Comparison of ENCODE assay signal across 9 mouse cellular contexts in genomic region chr4:116644326-116644725, GRCm38 (mm10). TPM values are rescaled to one million over a fixed set of nuclear protein-coding genes. Genes with fewer than 3 reads are reported as not detected.
DNase-seq lines count a peak whose midpoint lies in the region; ATAC-seq and TF ChIP-seq lines count a peak whose summit lies in the region.
"Had no signal": no experiment of that assay in that cellular context is flagged by ENCODE, and none has a peak within 500 bp of the region (broad histone marks: within the 10 kb centered on the region; RNA-seq: fewer than 3 reads in every experiment).

No protein-coding gene starts in this region.

- H3K27ac ChIP-seq in limb, embryonic 14.5 days (replicated peaks; ENCODE audit: low read depth, low read length): no peak overlapping the region
- no peak overlapping the region for H3K27ac ChIP-seq in small intestine, adult 2 months (ENCODE audit: insufficient read depth, low read depth, low read length)
- H3K27ac ChIP-seq: midbrain, embryonic 12.5 days had no signal

- H3K9me3 ChIP-seq in limb, embryonic 14.5 days (ENCODE audit: control insufficient read depth, low read length): no peaks in the 10 kb centered on the region
- H3K9me3 ChIP-seq: midbrain, embryonic 12.5 days had no signal

- WGBS in limb, embryonic 14.5 days: 58% methylated on average over 6 of the region's 6 CpGs
- 30% methylated on average over 6 of the region's 6 CpGs for WGBS in small intestine, adult 2 months

- H3K4me1 ChIP-seq in limb, embryonic 14.5 days (ENCODE audit: control insufficient read depth, insufficient read depth, low read length): 0 out of 2 replicates have a peak, but pooled peaks cover 3% of the 10 kb centered on the region
- peaks cover 10% of the 10 kb centered on the region; the same call in 1 of the 2 replicates for H3K4me1 ChIP-seq in small intestine, adult 2 months (ENCODE audit: control insufficient read depth, insufficient read depth, insufficient read length, low read length)

- no peak overlapping the region for H3K9ac ChIP-seq in limb, embryonic 14.5 days (ENCODE audit: low read depth, low read length, severe bottlenecking)
- H3K9ac ChIP-seq: midbrain, embryonic 12.5 days had no signal

- no peak for ATAC-seq in cerebellum, adult (ENCODE audit: insufficient number of reproducible peaks, low FRiP score, low TSS enrichment)
- peak; percentile 36 for ATAC-seq in activated CD4-positive, CD25-positive, alpha-beta regulatory T cell, adult 4 months
- ATAC-seq in limb, embryonic 14.5 days (ENCODE audit: low FRiP score, low read depth): peak; percentile 51

- H3K27me3 ChIP-seq in limb, embryonic 14.5 days (ENCODE audit: control insufficient read depth, insufficient read depth, low read length): no peaks in the 10 kb centered on the region
- H3K27me3 ChIP-seq in small intestine, adult 2 months (ENCODE audit: control insufficient read depth, insufficient read depth, low read length): no peaks in the 10 kb centered on the region
- H3K27me3 ChIP-seq: midbrain, embryonic 12.5 days had no signal

- no peak overlapping the region for H3K4me3 ChIP-seq in limb, embryonic 14.5 days (replicated peaks; ENCODE audit: low read length)
- no peak overlapping the region for H3K4me3 ChIP-seq in small intestine, adult 2 months (ENCODE audit: low read depth, low read length)
- H3K4me3 ChIP-seq: midbrain, embryonic 12.5 days had no signal

- H3K36me3 ChIP-seq in limb, embryonic 14.5 days (ENCODE audit: control insufficient read depth, insufficient read depth, low read length): peaks cover 78% of the 10 kb centered on the region
- H3K36me3 ChIP-seq in small intestine, adult 2 months (ENCODE audit: control insufficient read depth, insufficient read depth, low read length): peaks cover 52% of the 10 kb centered on the region

- peak; percentile 58; the same call in 1 of the 2 replicates for TF ChIP-seq CTCF in small intestine, adult 2 months (IDR thresholded peaks at IDR 0.05; ENCODE audit: extremely low read depth, insufficient read length, insufficient replicate concordance, low read depth, low read length)

- no peak overlapping the region for H3K4me2 ChIP-seq in limb, embryonic 14.5 days (replicated peaks; ENCODE audit: low read depth, low read length, severe bottlenecking)
- H3K4me2 ChIP-seq: midbrain, embryonic 12.5 days had no signal

- intact Hi-C loops in left cerebral cortex, postnatal 25 days (cut with DNase I): no loop called here

- TF ChIP-seq POLR2A in limb, embryonic 14.5 days (IDR thresholded peaks at IDR 0.05; ENCODE audit: borderline replicate concordance, extremely low read depth, insufficient read depth, insufficient read length): no peak
- TF ChIP-seq POLR2A in small intestine, adult 2 months (IDR thresholded peaks at IDR 0.05; ENCODE audit: low read depth, low read length): no peak

- DNase-seq in cerebellum, postnatal 36 days: peak; percentile 10 to 24
- peak; percentile 18 to 32 for DNase-seq in left cerebral cortex, postnatal 25 days (ENCODE audit: low spot score in 2 of 2)
- DNase-seq in left cerebral cortex, adult 9 months (ENCODE audit: low spot score in 2 of 2): no peak
- DNase-seq in limb, embryonic 14.5 days (ENCODE audit: low spot score): peak; percentile 41
- DNase-seq in gastrocnemius, postnatal 10 days: no peak

RNA-seq across cellular contexts. Expression of gene Akr1a1, which starts 7.2 kb away (rescaled TPM):
- 100 to 1,000 TPM; 396 to 420 TPM for total RNA-seq in left cerebral cortex, postnatal 25 days (2021)
- 100 to 1,000 TPM; 314 to 333 TPM for polyA plus RNA-seq in activated CD4-positive, CD25-positive, alpha-beta regulatory T cell, adult 4 months (2017; shearing (Covaris generic))
- polyA plus RNA-seq in limb, embryonic 14.5 days (2012; rRNA removed): 676 and 711 TPM in 2 replicates
- 826 and 834 TPM in 2 replicates for polyA plus RNA-seq in limb, embryonic 14.5 days (2014; fragmentation: Nextera tagmentation; extraction: Ambion mirVana)
- 304 and 652 TPM in 2 replicates for polyA plus RNA-seq in small intestine, adult 2 months (2012; rRNA removed)
- 100 to 1,000 TPM; 300 to 334 TPM for total RNA-seq in gastrocnemius, postnatal 10 days (2021)

RNA-seq across cellular contexts. Expression of gene Nasp, which starts 16.6 kb away (rescaled TPM):
- total RNA-seq in left cerebral cortex, postnatal 25 days (2021): 10 to 100 TPM; 32.3 to 36.8 TPM
- 10 to 100 TPM; 62.2 to 66.1 TPM for polyA plus RNA-seq in activated CD4-positive, CD25-positive, alpha-beta regulatory T cell, adult 4 months (2017; shearing (Covaris generic))
- polyA plus RNA-seq in limb, embryonic 14.5 days (2012; rRNA removed): 95.9 and 153 TPM in 2 replicates
- 132 and 140 TPM in 2 replicates for polyA plus RNA-seq in limb, embryonic 14.5 days (2014; fragmentation: Nextera tagmentation; extraction: Ambion mirVana)
- 0.62 and 0.96 TPM in 2 replicates for polyA plus RNA-seq in small intestine, adult 2 months (2012; rRNA removed)
- total RNA-seq in gastrocnemius, postnatal 10 days (2021): 10 to 100 TPM; 22.2 to 28.5 TPM

RNA-seq across cellular contexts. Expression of gene Prdx1, which starts 41.0 kb away (rescaled TPM):
- total RNA-seq in left cerebral cortex, postnatal 25 days (2021): 100 to 1,000 TPM; 158 to 160 TPM
- 100 to 1,000 TPM; 840 to 842 TPM for polyA plus RNA-seq in activated CD4-positive, CD25-positive, alpha-beta regulatory T cell, adult 4 months (2017; shearing (Covaris generic))
- polyA plus RNA-seq in limb, embryonic 14.5 days (2012; rRNA removed): 336 and 418 TPM in 2 replicates
- polyA plus RNA-seq in limb, embryonic 14.5 days (2014; fragmentation: Nextera tagmentation; extraction: Ambion mirVana): 1,041 and 1,088 TPM in 2 replicates
- 40.5 and 74.0 TPM in 2 replicates for polyA plus RNA-seq in small intestine, adult 2 months (2012; rRNA removed)
- 100 to 1,000 TPM; 241 to 242 TPM for total RNA-seq in gastrocnemius, postnatal 10 days (2021)

RNA-seq across cellular contexts. Expression of gene Ccdc17, which starts 47.9 kb away (rescaled TPM):
- 1 to 10 TPM; 5.0 to 5.5 TPM for total RNA-seq in left cerebral cortex, postnatal 25 days (2021)
- 10 to 100 TPM in 1 of 2 experiments, 1 to 10 TPM in 1; 9.2 to 15.3 TPM for polyA plus RNA-seq in activated CD4-positive, CD25-positive, alpha-beta regulatory T cell, adult 4 months (2017; shearing (Covaris generic))
- polyA plus RNA-seq in limb, embryonic 14.5 days (2012; rRNA removed): 4.9 and 5.3 TPM in 2 replicates
- 3.9 and 4.1 TPM in 2 replicates for polyA plus RNA-seq in limb, embryonic 14.5 days (2014; fragmentation: Nextera tagmentation; extraction: Ambion mirVana)
- polyA plus RNA-seq in small intestine, adult 2 months (2012; rRNA removed): 4.1 and 4.3 TPM in 2 replicates
- 1 to 10 TPM; 2.1 to 2.4 TPM for total RNA-seq in gastrocnemius, postnatal 10 days (2021)

Comparison
In these comparisons a context has a peak if more than half of its experiments do, and no peak if none do; other contexts are left out.
1. DNase-seq: peak in cerebellum, postnatal 36 days (2 of 2), left cerebral cortex, postnatal 25 days (2 of 2) and limb, embryonic 14.5 days (single experiment); none in left cerebral cortex, adult 9 months (0 of 2) and gastrocnemius, postnatal 10 days (single experiment).
2. RNA of gene Nasp, which starts 16.6 kb away (polyA plus RNA-seq): 95.9 to 153 TPM in limb, embryonic 14.5 days and 62.2 to 66.1 TPM in activated CD4-positive, CD25-positive, alpha-beta regulatory T cell, adult 4 months; 0.62 to 0.96 TPM in small intestine, adult 2 months; every median in the first group is over 10 times any median in the second.